Mouse (Mus musculus): ENCODE results near the gene Mpg. TPM values are rescaled to one million over a fixed set of nuclear protein-coding genes. Genes with fewer than 3 reads are reported as not detected.

Mpg gene
- 13.8 and 15.3 TPM in 2 replicates for polyA plus RNA-seq (2012; ENCODE audit: insufficient read depth, insufficient read length, missing spikeins)

DNA sequence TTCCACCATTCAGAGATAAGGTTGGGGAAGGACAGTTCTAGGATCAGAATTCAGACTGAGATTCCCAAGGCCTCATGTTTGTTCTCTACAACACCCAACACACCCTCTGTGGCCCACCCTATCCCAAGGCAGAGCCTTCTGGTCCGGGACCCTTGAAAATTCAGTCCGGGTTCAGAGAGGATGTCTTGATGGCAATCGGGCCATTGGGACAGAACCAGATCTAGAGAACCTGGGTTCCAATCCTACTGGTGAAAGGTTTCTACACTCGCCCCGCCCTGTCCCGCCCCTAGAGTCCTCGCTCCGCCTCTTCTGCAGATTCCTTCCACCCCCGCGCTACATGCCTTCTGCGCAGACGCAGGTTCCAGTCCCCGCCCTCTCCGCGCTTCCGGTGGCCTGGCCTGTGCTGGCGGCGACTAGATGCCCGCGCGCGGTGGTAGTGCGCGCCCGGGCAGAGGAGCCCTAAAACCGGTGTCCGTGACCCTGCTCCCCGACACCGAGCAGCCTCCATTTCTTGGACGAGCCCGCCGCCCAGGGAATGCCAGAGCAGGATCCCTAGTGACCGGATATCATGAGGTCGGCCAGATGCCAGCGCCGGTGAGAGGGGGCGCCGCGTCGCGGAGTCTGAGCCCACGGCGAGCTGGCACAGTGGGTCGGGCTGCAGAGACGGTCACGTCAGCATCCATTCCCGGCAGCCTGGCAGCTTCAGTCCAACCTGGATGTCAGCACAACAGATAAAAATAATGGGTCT lies at the start of gene Mpg:
Gene Mpg, plus strand, starts transcription at position 382 of the 748 bp plus-strand sequence.
- Histone ChIP-seq H3K27ac (ENCODE audit: insufficient read depth, low read depth, low read length) (peak within 1 kb of the TSS; percentile 86), H3K4me1 (ENCODE audit: control insufficient read depth, insufficient read depth, low read length) (peaks cover 47% of the 10 kb centered on the region)
- no peak; the same call in 1 of the 2 replicates for TF ChIP-seq CTCF (IDR thresholded peaks at IDR 0.05; ENCODE audit: low read depth, low read length)
- peak; percentile 98 for TF ChIP-seq POLR2A (IDR thresholded peaks at IDR 0.05; ENCODE audit: borderline replicate concordance, low read depth, low read length)

DNA sequence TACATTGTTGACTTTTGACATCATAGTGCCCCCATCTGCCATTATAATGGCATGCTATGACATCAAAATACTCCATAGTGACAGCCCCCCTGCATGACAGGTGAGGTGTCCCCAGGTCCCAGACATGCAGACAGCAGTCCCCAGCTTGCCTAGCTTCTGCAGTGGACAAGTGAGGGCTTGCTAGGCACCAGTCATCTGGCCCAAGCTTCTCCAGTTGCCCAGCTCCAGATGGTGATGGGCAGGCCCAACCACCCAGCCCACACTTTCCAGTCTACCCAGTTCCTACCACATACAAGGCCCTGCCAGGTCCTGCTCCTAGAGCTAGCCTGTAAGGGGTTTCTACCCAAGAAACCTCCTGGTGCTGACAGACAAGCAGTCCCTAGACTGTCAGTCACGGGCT lies 47.8 kb upstream of the Mpg start:
- TF ChIP-seq CTCF (IDR thresholded peaks at IDR 0.05; ENCODE audit: low read depth, low read length) = no peak
- TF ChIP-seq POLR2A (IDR thresholded peaks at IDR 0.05; ENCODE audit: borderline replicate concordance, low read depth, low read length) = no peak
- Histone ChIP-seq H3K4me3 (ENCODE audit: insufficient read depth, low read length) (no peak overlapping the region), H3K27ac (ENCODE audit: insufficient read depth, low read depth, low read length) (no peak overlapping the region), H3K4me1 (ENCODE audit: control insufficient read depth, insufficient read depth, low read length) (no peaks in the 10 kb centered on the region)

More for the DNA sequence above, at the start of gene Mpg:
- peak within 1 kb of the TSS; percentile 90 for H3K4me3 ChIP-seq (ENCODE audit: insufficient read depth, low read length)

GRCm38 (mm10) chr11:32181246-32181645 lies 45.1 kb upstream of the Mpg start:
- TF ChIP-seq CTCF (IDR thresholded peaks at IDR 0.05; ENCODE audit: low read depth, low read length) = no peak
- TF ChIP-seq POLR2A (IDR thresholded peaks at IDR 0.05; ENCODE audit: borderline replicate concordance, low read depth, low read length) = no peak
- Histone ChIP-seq H3K27ac (ENCODE audit: insufficient read depth, low read depth, low read length) (no peak overlapping the region), H3K4me1 (ENCODE audit: control insufficient read depth, insufficient read depth, low read length) (no peaks in the 10 kb centered on the region), H3K4me3 (ENCODE audit: insufficient read depth, low read length) (no peak overlapping the region)

DNA sequence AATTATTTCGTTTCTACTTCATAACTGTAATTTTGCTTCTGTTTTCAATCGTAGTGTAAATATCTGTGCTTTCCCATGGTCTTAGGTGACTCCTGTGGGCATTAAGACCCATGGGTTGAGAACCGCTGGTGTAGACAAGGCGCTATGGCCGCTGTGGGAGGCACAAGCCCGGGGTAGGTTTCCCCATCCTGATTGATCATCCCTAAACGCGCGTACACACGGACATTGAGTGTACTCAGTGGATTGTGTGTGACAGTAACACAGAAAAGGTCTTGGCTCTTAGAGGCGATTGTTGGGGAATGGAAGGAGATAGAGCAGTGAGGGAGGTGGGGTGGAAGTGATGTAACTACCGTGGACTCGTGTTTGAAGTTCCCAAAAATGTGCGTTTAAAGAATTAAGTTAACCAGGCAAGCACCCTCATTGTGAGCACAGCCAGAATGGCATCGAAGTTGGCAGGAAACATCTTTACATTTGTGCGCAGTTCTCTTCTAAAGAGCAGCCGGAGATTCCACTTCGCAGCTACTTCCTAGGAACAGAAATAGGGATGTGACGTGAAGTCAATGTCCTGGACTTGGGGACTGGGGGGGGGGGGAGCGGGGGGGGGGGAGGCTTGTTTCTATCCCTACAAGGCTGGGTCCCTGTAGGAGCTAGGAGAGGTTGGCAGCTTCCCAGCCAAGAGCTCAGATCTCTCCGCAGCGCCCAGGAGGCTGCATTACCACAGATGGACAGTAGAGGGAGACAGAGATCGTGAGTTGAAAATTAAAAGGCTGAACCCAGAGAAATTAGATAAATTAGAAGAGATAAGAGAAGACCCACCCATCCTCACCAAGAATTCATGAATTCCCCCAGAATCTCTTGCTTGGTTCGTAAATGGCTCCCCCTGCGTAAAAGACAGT lies 44.1 kb upstream of the Mpg start:
- H3K4me3 ChIP-seq (ENCODE audit: insufficient read depth, low read length) = no peak overlapping the region
- H3K4me1 ChIP-seq (ENCODE audit: control insufficient read depth, insufficient read depth, low read length) = no peaks in the 10 kb centered on the region
- no peak overlapping the region for H3K27ac ChIP-seq (ENCODE audit: insufficient read depth, low read depth, low read length)
- TF ChIP-seq POLR2A (IDR thresholded peaks at IDR 0.05; ENCODE audit: borderline replicate concordance, low read depth, low read length) (no peak), CTCF (IDR thresholded peaks at IDR 0.05; ENCODE audit: low read depth, low read length) (peak; percentile 57)

- Histone ChIP-seq H3K4me1 (ENCODE audit: control insufficient read depth, insufficient read depth, low read length) (no peaks in the 10 kb centered on the region), H3K4me3 (ENCODE audit: insufficient read depth, low read length) (no peak overlapping the region), H3K27ac (ENCODE audit: insufficient read depth, low read depth, low read length) (no peak overlapping the region)
- no peak for TF ChIP-seq CTCF (IDR thresholded peaks at IDR 0.05; ENCODE audit: low read depth, low read length)
- no peak for TF ChIP-seq POLR2A (IDR thresholded peaks at IDR 0.05; ENCODE audit: borderline replicate concordance, low read depth, low read length)
These were observed 41.8 kb upstream of the Mpg start for GRCm38 (mm10) chr11:32184469-32184868.

GRCm38 (mm10) chr11:32186031-32186430 lies 40.3 kb upstream of the Mpg start:
- no peak overlapping the region for H3K27ac ChIP-seq (ENCODE audit: insufficient read depth, low read depth, low read length)
- H3K4me3 ChIP-seq (ENCODE audit: insufficient read depth, low read length) = no peak overlapping the region
- TF ChIP-seq POLR2A (IDR thresholded peaks at IDR 0.05; ENCODE audit: borderline replicate concordance, low read depth, low read length) (no peak), CTCF (IDR thresholded peaks at IDR 0.05; ENCODE audit: low read depth, low read length) (no peak)
- H3K4me1 ChIP-seq (ENCODE audit: control insufficient read depth, insufficient read depth, low read length) = no peaks in the 10 kb centered on the region

- Histone ChIP-seq H3K27ac (ENCODE audit: insufficient read depth, low read depth, low read length) (no peak overlapping the region), H3K4me1 (ENCODE audit: control insufficient read depth, insufficient read depth, low read length) (no peaks in the 10 kb centered on the region), H3K4me3 (ENCODE audit: insufficient read depth, low read length) (no peak overlapping the region)
- TF ChIP-seq POLR2A (IDR thresholded peaks at IDR 0.05; ENCODE audit: borderline replicate concordance, low read depth, low read length) (no peak), CTCF (IDR thresholded peaks at IDR 0.05; ENCODE audit: low read depth, low read length) (no peak)
These were observed 39.0 kb upstream of the Mpg start for GRCm38 (mm10) chr11:32187256-32187655.

DNA sequence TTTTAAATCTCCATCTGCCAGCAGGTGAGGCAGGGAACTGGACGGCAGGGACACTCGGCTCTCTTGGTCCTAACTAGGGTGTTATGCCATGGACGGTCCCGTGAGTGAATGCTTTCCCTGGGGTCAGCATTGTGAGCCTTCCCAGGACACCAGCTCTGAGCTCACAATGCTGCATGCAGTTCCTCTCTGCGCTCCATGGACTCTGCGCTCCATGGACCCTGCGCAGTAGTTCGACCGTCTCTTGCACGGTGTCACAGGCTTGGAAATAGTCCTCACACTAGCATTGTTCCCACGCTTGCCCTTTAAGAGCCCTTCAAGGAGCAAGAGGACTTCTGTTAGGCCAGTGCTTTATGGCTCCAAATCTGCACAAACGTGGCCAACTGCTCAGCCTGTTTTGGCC lies 37.4 kb upstream of the Mpg start:
- Histone ChIP-seq H3K4me3 (ENCODE audit: insufficient read depth, low read length) (no peak overlapping the region), H3K4me1 (ENCODE audit: control insufficient read depth, insufficient read depth, low read length) (no peaks in the 10 kb centered on the region), H3K27ac (ENCODE audit: insufficient read depth, low read depth, low read length) (no peak overlapping the region)
- no peak for TF ChIP-seq POLR2A (IDR thresholded peaks at IDR 0.05; ENCODE audit: borderline replicate concordance, low read depth, low read length)
- no peak for TF ChIP-seq CTCF (IDR thresholded peaks at IDR 0.05; ENCODE audit: low read depth, low read length)

- H3K27ac ChIP-seq (ENCODE audit: insufficient read depth, low read depth, low read length) = no peak overlapping the region
- H3K4me1 ChIP-seq (ENCODE audit: control insufficient read depth, insufficient read depth, low read length) = no peaks in the 10 kb centered on the region
- no peak for TF ChIP-seq CTCF (IDR thresholded peaks at IDR 0.05; ENCODE audit: low read depth, low read length)
- TF ChIP-seq POLR2A (IDR thresholded peaks at IDR 0.05; ENCODE audit: borderline replicate concordance, low read depth, low read length) = no peak
- H3K4me3 ChIP-seq (ENCODE audit: insufficient read depth, low read length) = no peak overlapping the region
These were observed 36.9 kb upstream of the Mpg start for GRCm38 (mm10) chr11:32189434-32189833.

DNA sequence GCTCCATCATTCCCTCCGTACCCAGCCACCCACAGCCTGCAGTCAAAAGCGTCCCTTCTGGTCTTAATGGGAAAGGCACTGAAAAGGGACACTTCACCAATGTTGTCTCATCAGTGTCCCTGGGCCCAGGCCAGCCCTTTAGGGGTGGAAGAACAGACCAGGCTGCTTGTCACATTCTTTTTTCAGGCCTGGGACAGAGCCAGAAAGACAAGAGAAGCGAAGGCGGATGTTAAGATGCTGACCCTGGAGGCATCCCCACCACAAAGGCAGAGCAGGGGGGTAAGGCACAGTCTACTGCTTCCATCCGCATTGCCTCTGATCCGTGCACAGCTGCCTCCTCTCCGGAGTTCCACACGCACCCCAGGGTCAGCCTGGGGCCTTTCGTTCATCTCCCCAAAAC lies 36.2 kb upstream of the Mpg start:
- H3K27ac ChIP-seq (ENCODE audit: insufficient read depth, low read depth, low read length) = no peak overlapping the region
- no peaks in the 10 kb centered on the region for H3K4me1 ChIP-seq (ENCODE audit: control insufficient read depth, insufficient read depth, low read length)
- H3K4me3 ChIP-seq (ENCODE audit: insufficient read depth, low read length) = no peak overlapping the region
- TF ChIP-seq POLR2A (IDR thresholded peaks at IDR 0.05; ENCODE audit: borderline replicate concordance, low read depth, low read length) = no peak

Measured in bone marrow macrophage, adult 2 months (primary cell).